Mouse (Mus musculus) kidney, embryonic 15.5 days (tissue): Measurements from ENCODE around the gene Myb. TPM values are rescaled to one million over a fixed set of nuclear protein-coding genes. Genes with fewer than 3 reads are reported as not detected.

Experiments
- ATAC-seq: fragments of 200-750 bp; cut with Nextera tagmentation; replicated peaks from 2 replicates; pipeline ENCODE4 v1.8.0; 2017; ENCODE audit warnings: moderate TSS enrichment; ENCODE audit not compliant: low FRiP score
- H3K27ac ChIP-seq: fragments of 300-500 bp; sonication (generic); 2 replicates; pipeline ENCODE4 v1.5.1; 2015; ENCODE audit warnings: mild to moderate bottlenecking, inconsistent platforms
- H3K27me3 ChIP-seq: fragments of 300-500 bp; sonication (generic); 2 replicates; pipeline ENCODE4 v1.6.1; 2015; ENCODE audit warnings: inconsistent platforms
- H3K36me3 ChIP-seq: fragments of 300-500 bp; sonication (generic); 2 replicates; pipeline ENCODE4 v1.6.1; 2015; ENCODE audit warnings: inconsistent platforms
- H3K4me1 ChIP-seq: fragments of 300-500 bp; sonication (generic); 2 replicates; pipeline ENCODE4 v1.6.1; 2015; ENCODE audit warnings: inconsistent platforms
- H3K4me2 ChIP-seq: fragments of 300-500 bp; sonication (generic); 2 replicates; pipeline ENCODE4 v1.6.1; 2015; ENCODE audit warnings: moderate library complexity, mild to moderate bottlenecking, inconsistent platforms
- H3K4me3 ChIP-seq: fragments of 300-500 bp; sonication (generic); replicated peaks from 2 replicates; pipeline ENCODE4 v1.5.1; 2015; ENCODE audit warnings: mild to moderate bottlenecking, inconsistent platforms
- H3K9ac ChIP-seq: fragments of 300-500 bp; sonication (generic); 2 replicates; pipeline ENCODE4 v1.6.1; 2015; ENCODE audit warnings: mild to moderate bottlenecking, inconsistent platforms
- H3K9me3 ChIP-seq: fragments of 300-500 bp; sonication (generic); replicated peaks from 2 replicates; pipeline ENCODE4 v1.6.1; 2016; ENCODE audit warnings: inconsistent platforms
- WGBS: fragments of 180-500 bp; shearing (Covaris S2); methylation state at CpG from one replicate; pipeline ENCODE4 v1.1.7; 2015; ENCODE audit warnings: mixed read lengths; 5-methylcytosine and 5-hydroxymethylcytosine counted together
- polyA plus RNA-seq: library from polyadenylated mRNA; unstranded; fragments of >200 nt; fragmentation: Nextera tagmentation; extraction: Ambion mirVana; gene quantifications from 2 replicates; pipeline ENCODE4 v1.2.1, GENCODE M21; 2015

Gene Myb
- polyA plus RNA-seq, 1 experiment from 2014 or later, result 5.2 TPM

DNA sequence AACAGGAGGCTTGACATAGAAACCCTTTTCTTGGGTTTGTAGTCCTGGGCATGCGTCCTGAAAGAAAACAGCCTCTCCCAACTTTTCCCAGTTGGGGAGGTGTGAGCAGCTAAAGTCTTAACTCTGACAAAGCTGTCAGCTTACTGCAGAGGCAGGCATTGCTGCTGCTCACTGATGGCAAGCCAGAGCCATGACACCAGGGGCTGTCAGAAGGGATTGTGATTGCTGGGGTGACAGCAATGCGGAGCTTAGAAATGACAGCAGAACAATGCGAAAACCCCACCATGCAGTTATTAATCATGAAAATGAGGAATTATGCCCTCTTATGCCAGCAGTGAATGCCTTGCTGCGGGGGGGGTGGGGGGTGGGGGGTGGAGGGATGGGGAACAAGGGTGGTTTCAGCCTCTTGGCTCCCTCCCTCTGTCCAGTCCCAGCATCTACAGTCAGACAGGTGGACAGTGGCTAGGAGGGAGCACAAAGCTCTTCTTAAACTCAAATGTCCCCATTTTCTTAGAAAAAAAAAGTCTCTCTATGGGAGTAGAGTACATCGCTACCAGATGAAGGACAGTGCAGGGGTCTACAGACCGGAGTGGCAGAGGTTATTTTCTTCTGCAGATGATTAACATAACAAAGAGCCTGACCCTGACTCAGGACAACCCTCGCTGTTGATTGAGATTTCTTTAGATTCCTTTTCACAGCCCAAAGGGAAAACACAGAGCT lies 51.3 kb downstream of the Myb start:
- 0 out of 2 replicates have a peak, but pooled peaks have one; percentile 46 for ATAC-seq
- H3K4me2 ChIP-seq, result no peak overlapping the region
- H3K27me3 ChIP-seq, result no peaks in the 10 kb centered on the region
- H3K36me3 ChIP-seq, result no peaks in the 10 kb centered on the region
- no peak overlapping the region for H3K27ac ChIP-seq
- no peaks in the 10 kb centered on the region for H3K9me3 ChIP-seq
- WGBS, result 43% methylated on average over 7 of the region's 7 CpGs
- H3K4me3 ChIP-seq, result no peak overlapping the region
- H3K9ac ChIP-seq, result no peak overlapping the region
- H3K4me1 ChIP-seq, result no peaks in the 10 kb centered on the region

DNA sequence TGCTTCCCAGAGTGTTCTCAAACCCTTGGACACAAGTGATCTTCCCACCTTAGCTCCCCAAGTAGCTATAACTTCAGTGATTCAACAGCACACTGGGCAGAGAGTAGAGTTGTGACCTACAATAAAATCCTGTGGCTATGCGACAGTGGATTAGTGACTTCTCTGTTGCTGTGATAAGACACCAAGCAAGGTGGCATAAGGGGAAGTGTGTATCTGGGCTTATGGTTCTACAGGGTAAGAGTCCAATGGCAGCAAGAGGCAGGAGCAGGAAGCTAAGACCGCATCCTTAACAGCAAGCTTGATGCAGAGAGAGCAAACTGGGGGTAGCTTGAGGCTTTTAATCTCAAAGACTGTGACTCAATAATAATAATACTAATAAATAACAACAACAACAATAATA lies 52.0 kb downstream of the Myb start:
- H3K27ac ChIP-seq, result no peak overlapping the region
- H3K9ac ChIP-seq, result no peak overlapping the region
- no peak for ATAC-seq
- 94% methylated on average over 2 of the region's 2 CpGs for WGBS
- no peaks in the 10 kb centered on the region for H3K4me1 ChIP-seq
- H3K4me2 ChIP-seq, result no peak overlapping the region
- H3K36me3 ChIP-seq, result no peaks in the 10 kb centered on the region
- no peak overlapping the region for H3K4me3 ChIP-seq
- no peaks in the 10 kb centered on the region for H3K9me3 ChIP-seq
- no peaks in the 10 kb centered on the region for H3K27me3 ChIP-seq

DNA sequence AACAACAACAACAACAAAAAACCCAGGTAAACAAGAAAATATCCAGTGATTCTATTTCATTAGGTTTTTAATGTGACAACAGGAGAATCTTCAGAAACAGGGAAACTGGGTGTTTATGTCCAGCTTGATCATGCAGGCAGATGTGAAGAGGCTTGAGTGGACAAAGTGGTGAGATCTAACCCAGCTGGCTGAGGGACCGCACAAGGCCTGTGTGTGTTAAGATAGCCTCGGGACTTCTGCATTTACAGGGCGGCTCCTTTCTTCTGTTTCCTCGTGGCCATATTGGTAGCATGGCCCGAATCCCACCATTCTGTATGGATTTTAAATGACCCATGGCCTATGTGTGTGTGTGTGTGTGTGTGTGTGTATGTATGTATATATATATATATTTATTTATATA lies 52.6 kb downstream of the Myb start:
- no peaks in the 10 kb centered on the region for H3K36me3 ChIP-seq
- WGBS, result 88% methylated on average over 5 of the region's 5 CpGs
- ATAC-seq, result no peak
- no peaks in the 10 kb centered on the region for H3K9me3 ChIP-seq
- H3K4me1 ChIP-seq, result no peaks in the 10 kb centered on the region
- H3K27me3 ChIP-seq, result no peaks in the 10 kb centered on the region
- H3K9ac ChIP-seq, result no peak overlapping the region
- no peak overlapping the region for H3K4me3 ChIP-seq
- H3K4me2 ChIP-seq, result no peak overlapping the region
- H3K27ac ChIP-seq, result no peak overlapping the region

DNA sequence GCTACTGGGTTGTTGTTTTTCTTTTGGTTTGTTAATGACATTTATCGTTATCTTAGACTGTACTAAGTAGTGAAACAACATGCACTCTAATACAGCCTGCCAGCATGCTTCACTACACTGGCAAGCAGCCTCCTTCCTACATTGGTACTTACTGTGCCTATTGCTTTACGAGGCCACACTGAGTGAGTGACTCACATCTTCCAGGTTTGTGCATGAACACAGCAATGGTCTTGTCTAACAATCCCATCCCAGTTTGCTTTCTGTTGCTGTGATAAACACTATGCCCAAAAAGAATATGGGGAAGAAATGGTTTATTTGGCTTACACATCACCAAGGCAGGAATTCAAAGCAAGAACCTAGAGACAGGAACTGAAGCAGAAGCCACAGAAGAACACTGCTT lies 55.6 kb downstream of the Myb start:
- Histone ChIP-seq H3K4me1 (peaks cover 4% of the 10 kb centered on the region; the same call in 1 of the 2 replicates), H3K27ac (no peak overlapping the region), H3K9me3 (no peaks in the 10 kb centered on the region), H3K4me2 (no peak overlapping the region), H3K4me3 (no peak overlapping the region), H3K36me3 (no peaks in the 10 kb centered on the region), H3K9ac (no peak overlapping the region), H3K27me3 (no peaks in the 10 kb centered on the region)
- 82% methylated on average over 2 of the region's 2 CpGs for WGBS
- ATAC-seq, result no peak

DNA sequence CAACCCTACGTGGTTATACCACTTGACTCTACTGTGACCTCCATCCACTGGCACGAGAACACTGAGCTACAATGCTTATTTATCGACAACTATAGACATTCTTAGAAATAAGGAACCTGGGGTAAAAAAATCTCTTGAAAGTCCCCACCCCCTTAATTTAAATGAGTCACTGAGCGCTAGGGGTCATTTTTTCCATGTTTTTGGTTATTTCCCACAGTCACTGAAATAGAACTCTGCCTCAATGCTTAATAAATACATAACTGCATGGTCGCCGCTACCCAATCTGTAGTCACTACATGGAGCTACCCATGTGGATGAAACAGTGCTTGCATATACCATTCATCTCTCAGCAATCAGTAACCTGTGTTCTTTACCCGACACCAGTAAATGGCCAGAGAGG lies 58.1 kb downstream of the Myb start:
- peaks cover 4% of the 10 kb centered on the region; the same call in 1 of the 2 replicates for H3K4me1 ChIP-seq
- H3K36me3 ChIP-seq, result no peaks in the 10 kb centered on the region
- ATAC-seq, result no peak
- no peaks in the 10 kb centered on the region for H3K27me3 ChIP-seq
- H3K9ac ChIP-seq, result no peak overlapping the region
- H3K4me2 ChIP-seq, result no peak overlapping the region
- no peaks in the 10 kb centered on the region for H3K9me3 ChIP-seq
- WGBS, result 83% methylated on average over 7 of the region's 7 CpGs
- H3K4me3 ChIP-seq, result no peak overlapping the region
- no peak overlapping the region for H3K27ac ChIP-seq

DNA sequence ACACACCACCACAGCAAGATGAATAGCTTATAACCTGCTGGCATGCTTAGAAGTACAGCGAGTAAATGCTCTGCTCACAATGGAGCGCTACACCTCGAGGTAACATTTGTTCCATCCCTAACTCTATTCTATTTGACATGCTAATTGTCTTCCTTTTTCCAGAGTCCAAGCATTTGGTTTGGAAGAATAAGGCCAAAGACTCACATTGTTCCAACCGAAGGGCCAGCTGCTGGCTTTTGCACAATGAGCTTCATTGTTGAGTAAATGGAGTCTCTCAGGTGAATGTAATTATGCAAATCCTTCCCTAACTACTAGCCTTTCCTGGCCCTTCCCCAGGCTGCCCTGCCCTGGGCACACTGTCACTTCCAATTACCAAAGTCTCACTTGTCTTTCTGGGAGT lies 58.8 kb downstream of the Myb start:
- no peaks in the 10 kb centered on the region for H3K27me3 ChIP-seq
- ATAC-seq, result no peak; the same call in 1 of the 2 replicates
- H3K4me3 ChIP-seq, result no peak overlapping the region
- H3K36me3 ChIP-seq, result no peaks in the 10 kb centered on the region
- no peak overlapping the region for H3K9ac ChIP-seq
- H3K9me3 ChIP-seq, result no peaks in the 10 kb centered on the region
- H3K4me2 ChIP-seq, result no peak overlapping the region
- H3K27ac ChIP-seq, result no peak overlapping the region
- peaks cover 4% of the 10 kb centered on the region; the same call in 1 of the 2 replicates for H3K4me1 ChIP-seq
- 34% methylated on average over 4 of the region's 4 CpGs for WGBS

DNA sequence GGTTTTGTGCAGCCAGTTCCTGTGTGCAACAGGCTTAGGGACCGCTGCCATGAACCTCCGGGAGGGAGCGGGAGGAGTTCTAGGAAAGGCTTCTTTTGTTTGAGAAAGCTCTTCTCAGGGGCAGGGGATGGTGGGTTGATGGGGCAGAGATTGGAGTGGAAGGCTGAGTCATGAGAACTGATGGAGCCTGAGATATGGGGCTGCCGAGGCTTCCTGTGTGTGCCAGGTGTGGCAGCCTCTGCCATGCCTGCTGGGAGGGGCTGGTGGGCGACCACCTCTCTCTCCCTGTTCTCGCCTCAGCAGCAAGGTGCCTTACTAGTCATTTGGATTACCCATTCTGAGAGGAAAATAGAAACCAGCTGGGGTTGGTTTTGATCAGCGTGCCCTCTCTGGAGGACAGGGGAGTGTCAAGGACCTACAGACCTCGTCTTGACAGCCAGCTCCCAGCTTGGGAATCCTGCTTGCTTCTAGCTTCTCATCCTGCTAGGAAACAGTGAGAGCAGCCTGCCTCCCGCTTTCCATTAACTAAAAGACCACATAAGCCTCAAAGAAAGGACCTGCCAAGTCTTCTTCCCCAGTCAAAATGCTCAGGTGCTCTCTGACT lies 60.0 kb downstream of the Myb start:
- Histone ChIP-seq H3K36me3 (no peaks in the 10 kb centered on the region), H3K9ac (no peak overlapping the region), H3K4me2 (no peak overlapping the region), H3K27ac (no peak overlapping the region), H3K27me3 (no peaks in the 10 kb centered on the region), H3K4me3 (no peak overlapping the region), H3K9me3 (no peaks in the 10 kb centered on the region), H3K4me1 (peaks cover 4% of the 10 kb centered on the region; the same call in 1 of the 2 replicates)
- 50% methylated on average over 9 of the region's 9 CpGs for WGBS
- no peak for ATAC-seq

DNA sequence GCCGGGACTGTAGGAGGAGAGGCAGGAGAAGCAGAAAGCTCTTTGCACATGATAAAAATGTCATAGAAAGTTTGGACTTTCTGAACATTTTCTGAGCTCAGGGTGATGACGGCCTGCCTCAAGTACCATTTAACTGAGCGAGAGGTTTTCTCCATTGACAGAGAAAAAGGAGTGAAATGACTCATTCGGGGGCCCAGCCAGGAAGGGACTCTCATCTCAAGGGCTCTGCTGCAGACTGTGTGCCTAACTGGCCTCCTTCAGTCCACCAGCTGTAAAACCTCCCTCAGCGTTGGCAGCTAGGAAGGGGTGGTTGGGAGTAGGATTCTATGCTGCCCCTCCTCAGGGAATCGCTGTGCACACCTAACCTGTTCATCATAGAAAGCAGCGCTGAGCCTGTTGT lies 61.3 kb downstream of the Myb start:
- no peaks in the 10 kb centered on the region for H3K27me3 ChIP-seq
- H3K9ac ChIP-seq, result no peak overlapping the region
- no peaks in the 10 kb centered on the region for H3K9me3 ChIP-seq
- H3K27ac ChIP-seq, result no peak overlapping the region
- H3K4me2 ChIP-seq, result no peak overlapping the region
- 75% methylated on average over 7 of the region's 7 CpGs for WGBS
- peaks cover 4% of the 10 kb centered on the region; the same call in 1 of the 2 replicates for H3K4me1 ChIP-seq
- no peaks in the 10 kb centered on the region for H3K36me3 ChIP-seq
- no peak for ATAC-seq
- no peak overlapping the region for H3K4me3 ChIP-seq

DNA sequence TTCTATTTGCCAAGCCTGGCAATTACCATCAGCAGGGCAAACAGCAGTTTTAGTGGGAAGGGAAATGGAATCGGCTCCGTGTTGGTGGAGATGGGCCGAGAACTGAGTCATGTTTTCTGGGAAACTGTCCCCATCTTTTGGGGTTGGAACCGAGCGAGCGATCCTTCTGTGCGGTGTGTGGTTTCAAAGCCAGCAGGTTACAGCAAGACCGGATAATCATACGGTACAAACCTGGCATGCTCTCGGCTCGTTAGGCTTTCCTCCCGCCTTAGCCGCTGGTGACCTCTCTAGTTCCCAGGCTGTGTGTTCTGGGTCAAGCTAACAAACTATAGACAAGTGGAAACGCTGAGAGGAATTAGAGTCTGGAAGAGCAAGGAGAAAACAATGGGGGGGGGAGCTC lies 65.2 kb downstream of the Myb start:
- no peak for ATAC-seq
- 85% methylated on average over 14 of the region's 14 CpGs for WGBS
- Histone ChIP-seq H3K27ac (no peak overlapping the region), H3K27me3 (no peaks in the 10 kb centered on the region), H3K36me3 (no peaks in the 10 kb centered on the region), H3K9me3 (no peaks in the 10 kb centered on the region), H3K4me2 (no peak overlapping the region), H3K9ac (no peak overlapping the region), H3K4me3 (no peak overlapping the region), H3K4me1 (peaks cover 23% of the 10 kb centered on the region)

DNA sequence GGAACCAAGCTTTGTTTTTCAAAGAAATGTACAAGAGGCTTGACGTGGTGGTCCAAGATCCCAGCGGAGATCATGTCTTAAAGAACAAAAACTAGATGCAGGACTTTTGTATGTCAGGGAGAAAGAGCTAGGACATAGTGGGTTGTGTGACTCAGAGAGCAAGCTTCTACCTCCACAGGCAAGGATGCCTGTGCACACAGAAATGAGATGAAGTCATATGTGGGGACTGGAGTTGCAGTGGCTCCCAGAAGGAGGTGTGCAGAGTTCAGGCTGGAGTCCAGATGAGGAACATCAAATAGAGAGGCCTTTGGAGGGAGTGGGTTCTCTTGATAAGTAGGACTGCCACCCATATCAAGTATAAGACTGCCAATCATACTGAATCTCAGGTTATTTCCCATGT lies 65.9 kb downstream of the Myb start:
- ATAC-seq, result no peak
- 94% methylated on average over 2 of the region's 2 CpGs for WGBS
- Histone ChIP-seq H3K4me3 (no peak overlapping the region), H3K27ac (no peak overlapping the region), H3K9me3 (no peaks in the 10 kb centered on the region), H3K4me2 (no peak overlapping the region), H3K9ac (no peak overlapping the region), H3K36me3 (no peaks in the 10 kb centered on the region), H3K27me3 (no peaks in the 10 kb centered on the region), H3K4me1 (peaks cover 27% of the 10 kb centered on the region)

DNA sequence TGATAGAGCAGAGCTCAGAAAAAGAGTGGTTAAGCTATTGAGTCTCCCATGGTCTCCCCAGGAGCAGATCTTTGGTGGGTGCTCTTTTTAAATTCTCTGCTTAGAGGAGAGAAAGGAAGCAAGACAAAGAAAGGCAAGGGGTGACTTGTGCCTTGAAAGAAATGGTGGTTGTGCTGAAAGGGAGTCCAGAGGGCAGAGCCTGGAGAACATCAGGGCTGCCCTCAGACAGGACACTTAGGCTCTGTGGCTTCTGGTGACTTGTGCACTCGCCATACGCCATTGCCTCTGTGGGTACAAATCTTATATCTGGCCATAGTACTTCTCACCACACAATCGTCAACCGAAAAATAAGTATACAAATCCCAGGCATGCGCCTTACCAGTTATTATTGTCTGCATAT lies 67.5 kb downstream of the Myb start:
- WGBS, result 97% methylated on average over 5 of the region's 5 CpGs

DNA sequence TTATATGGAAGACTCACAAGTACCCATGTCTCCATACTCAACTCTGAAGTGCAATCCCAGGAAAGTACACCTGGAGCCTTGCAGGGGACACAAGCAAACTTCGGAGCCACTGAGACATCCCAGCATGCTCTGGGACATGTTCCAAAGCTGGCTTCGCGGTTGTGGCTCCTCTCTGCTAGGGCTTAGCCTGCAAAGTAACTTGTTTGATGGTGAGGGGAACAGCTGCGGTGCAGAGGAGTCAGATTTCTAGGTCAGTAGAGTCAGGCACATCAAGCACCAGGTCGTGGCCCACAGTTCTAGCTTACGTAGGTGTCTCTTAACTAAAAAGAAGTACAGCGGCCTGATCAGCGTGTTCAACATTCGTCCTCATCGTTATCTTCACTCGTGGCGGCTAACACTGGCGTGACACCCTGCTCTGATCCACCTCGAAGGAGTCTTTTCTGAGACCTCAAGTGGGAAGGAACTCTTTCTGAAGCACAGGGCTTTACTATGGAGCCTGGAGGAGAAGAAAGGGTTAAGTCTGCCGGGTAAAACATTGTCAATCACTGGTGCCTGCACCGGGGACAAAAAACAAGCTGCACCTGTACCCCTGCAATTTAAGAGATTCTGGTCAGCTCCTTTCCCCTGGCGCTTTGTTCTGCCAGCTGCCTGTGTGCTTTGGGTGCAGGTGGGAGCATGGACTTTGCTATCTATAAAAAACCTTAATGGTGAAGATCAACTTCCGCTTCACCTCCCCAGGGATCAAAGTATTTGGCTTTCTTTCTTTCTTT lies 68.1 kb downstream of the Myb start:
- Histone ChIP-seq H3K4me1 (peaks cover 27% of the 10 kb centered on the region), H3K4me2 (0 out of 2 replicates have a peak overlapping the region, but pooled peaks have one; percentile 1), H3K36me3 (no peaks in the 10 kb centered on the region), H3K9me3 (no peaks in the 10 kb centered on the region), H3K27ac (peak overlapping the region; percentile 19; the same call in 1 of the 2 replicates), H3K4me3 (no peak overlapping the region), H3K9ac (no peak overlapping the region), H3K27me3 (no peaks in the 10 kb centered on the region)
- 40% methylated on average over 18 of the region's 18 CpGs for WGBS
- no peak; the same call in 1 of the 2 replicates for ATAC-seq

More for the DNA sequence above, 67.5 kb downstream of the Myb start:
- H3K27ac ChIP-seq, result peak overlapping the region; percentile 19
- H3K4me1 ChIP-seq, result peaks cover 27% of the 10 kb centered on the region
- no peak overlapping the region for H3K9ac ChIP-seq
- H3K9me3 ChIP-seq, result no peaks in the 10 kb centered on the region
- no peak overlapping the region for H3K4me2 ChIP-seq
- no peaks in the 10 kb centered on the region for H3K36me3 ChIP-seq
- H3K4me3 ChIP-seq, result no peak overlapping the region
- H3K27me3 ChIP-seq, result no peaks in the 10 kb centered on the region
- no peak for ATAC-seq
